Mouse (Mus musculus) stomach, embryonic 16.5 days (tissue): ENCODE results near the gene Hoga1. TPM values are rescaled to one million over a fixed set of nuclear protein-coding genes. Genes with fewer than 3 reads are reported as not detected.
"Not testable (repeated sequence)": the region's sequence is repeated elsewhere in the genome, so short reads cannot be mapped to it uniquely, and the experiment has no call there.

Experiments used
- ATAC-seq: fragments of 200-750 bp; cut with Nextera tagmentation; 2 replicates; pipeline ENCODE4 v1.8.0; 2017; ENCODE audit warnings: moderate number of reproducible peaks, moderate TSS enrichment; ENCODE audit not compliant: insufficient read depth, low FRiP score
- H3K27ac ChIP-seq: fragments of 300-500 bp; sonication (generic); 2 replicates; pipeline ENCODE4 v1.5.1; 2014; ENCODE audit warnings: low read length
- H3K27me3 ChIP-seq: fragments of 300-500 bp; sonication (generic); 2 replicates; pipeline ENCODE4 v1.6.1; 2014; ENCODE audit warnings: low read length, control low read depth, mixed read lengths; ENCODE audit not compliant: control insufficient read depth, insufficient read depth
- H3K36me3 ChIP-seq: fragments of 300-500 bp; sonication (generic); 2 replicates; pipeline ENCODE4 v1.6.1; 2014; ENCODE audit warnings: low read length; ENCODE audit not compliant: control insufficient read depth, insufficient read depth
- H3K4me1 ChIP-seq: fragments of 300-500 bp; sonication (generic); 2 replicates; pipeline ENCODE4 v1.6.1; 2014; ENCODE audit warnings: low read length, control low read depth, mixed read lengths; ENCODE audit not compliant: control insufficient read depth, insufficient read depth
- H3K4me2 ChIP-seq: fragments of 300-500 bp; sonication (generic); 2 replicates; pipeline ENCODE4 v1.6.1; 2014; ENCODE audit warnings: low read depth, low read length, mixed read lengths
- H3K4me3 ChIP-seq: fragments of 300-500 bp; sonication (generic); replicated peaks from 2 replicates; pipeline ENCODE4 v1.5.1; 2014; ENCODE audit warnings: mild to moderate bottlenecking, low read length
- H3K9ac ChIP-seq: fragments of 300-500 bp; sonication (generic); 2 replicates; pipeline ENCODE4 v1.6.1; 2014; ENCODE audit warnings: low read length
- H3K9me3 ChIP-seq: fragments of 300-500 bp; sonication (generic); replicated peaks from 2 replicates; pipeline ENCODE4 v1.6.1; 2016; ENCODE audit warnings: low read length, control low read depth; ENCODE audit not compliant: control insufficient read depth
- WGBS: fragments of 180-500 bp; shearing (Covaris S2); extraction: QIAGEN DNeasy Blood & Tissue Kit; methylation state at CpG from one replicate; pipeline ENCODE4 v1.1.7; 2014; 5-methylcytosine and 5-hydroxymethylcytosine counted together
- polyA plus RNA-seq: library from polyadenylated mRNA; unstranded; fragments of >200 nt; fragmentation: Nextera tagmentation; extraction: Ambion mirVana; gene quantifications from 2 replicates; pipeline ENCODE4 v1.2.1, GENCODE M21; 2015

The Hoga1 gene
- polyA plus RNA-seq, 1 experiment from 2014 or later = 3.6 TPM

GRCm38 (mm10) chr19:42072802-42073201 is 27.4 kb downstream of the Hoga1 start:
- WGBS = 70% methylated on average over 7 of the region's 7 CpGs
- Histone ChIP-seq H3K27me3 (no peaks in the 10 kb centered on the region), H3K4me1 (no peaks in the 10 kb centered on the region), H3K36me3 (no peaks in the 10 kb centered on the region), H3K9me3 (no peaks in the 10 kb centered on the region), H3K27ac (no peak overlapping the region), H3K9ac (no peak overlapping the region), H3K4me3 (no peak overlapping the region), H3K4me2 (no peak overlapping the region)
- no peak for ATAC-seq

- H3K27me3 ChIP-seq = no peaks in the 10 kb centered on the region
- no peak overlapping the region for H3K4me2 ChIP-seq
- no peak overlapping the region for H3K9ac ChIP-seq
- H3K27ac ChIP-seq = no peak overlapping the region
- no peaks in the 10 kb centered on the region for H3K9me3 ChIP-seq
- no peaks in the 10 kb centered on the region for H3K36me3 ChIP-seq
- no peak for ATAC-seq
- H3K4me1 ChIP-seq = no peaks in the 10 kb centered on the region
- 80% methylated on average over 2 of the region's 2 CpGs for WGBS
- H3K4me3 ChIP-seq = no peak overlapping the region
These were observed 29.6 kb downstream of the Hoga1 start for GRCm38 (mm10) chr19:42075051-42075450.

- no peaks in the 10 kb centered on the region for H3K4me1 ChIP-seq
- H3K27me3 ChIP-seq = no peaks in the 10 kb centered on the region
- H3K9me3 ChIP-seq = no peaks in the 10 kb centered on the region
- H3K36me3 ChIP-seq = no peaks in the 10 kb centered on the region
- H3K4me2 ChIP-seq = no peak overlapping the region
- no peak for ATAC-seq
- no peak overlapping the region for H3K9ac ChIP-seq
- WGBS = 90% methylated on average over 16 of the region's 16 CpGs
- no peak overlapping the region for H3K4me3 ChIP-seq
- no peak overlapping the region for H3K27ac ChIP-seq
These were observed 30.6 kb downstream of the Hoga1 start for GRCm38 (mm10) chr19:42075992-42076391.

- Histone ChIP-seq H3K27me3 (no peaks in the 10 kb centered on the region), H3K27ac (no peak overlapping the region), H3K9me3 (no peaks in the 10 kb centered on the region), H3K4me1 (no peaks in the 10 kb centered on the region), H3K4me2 (no peak overlapping the region), H3K4me3 (no peak overlapping the region), H3K36me3 (no peaks in the 10 kb centered on the region), H3K9ac (no peak overlapping the region)
- ATAC-seq = no peak
- 91% methylated on average over 8 of the region's 8 CpGs for WGBS
These were observed 33.2 kb downstream of the Hoga1 start for GRCm38 (mm10) chr19:42078566-42078965.

GRCm38 (mm10) chr19:42079006-42079405 is 33.6 kb downstream of the Hoga1 start:
- Histone ChIP-seq H3K27me3 (no peaks in the 10 kb centered on the region), H3K4me3 (no peak overlapping the region), H3K9me3 (no peaks in the 10 kb centered on the region), H3K27ac (no peak overlapping the region), H3K9ac (no peak overlapping the region), H3K4me1 (no peaks in the 10 kb centered on the region), H3K4me2 (no peak overlapping the region), H3K36me3 (no peaks in the 10 kb centered on the region)
- WGBS = 92% methylated on average over 12 of the region's 12 CpGs
- no peak for ATAC-seq

- ATAC-seq = no peak
- H3K27ac ChIP-seq = no peak overlapping the region
- H3K9ac ChIP-seq = no peak overlapping the region
- H3K9me3 ChIP-seq = no peaks in the 10 kb centered on the region
- 67% methylated on average over 5 of the region's 5 CpGs for WGBS
- H3K4me3 ChIP-seq = no peak overlapping the region
- H3K4me2 ChIP-seq = no peak overlapping the region
- no peaks in the 10 kb centered on the region for H3K36me3 ChIP-seq
- H3K4me1 ChIP-seq = no peaks in the 10 kb centered on the region
- H3K27me3 ChIP-seq = no peaks in the 10 kb centered on the region
These were observed 34.5 kb downstream of the Hoga1 start for GRCm38 (mm10) chr19:42079950-42080349.

- Histone ChIP-seq H3K4me3 (no peak overlapping the region), H3K36me3 (no peaks in the 10 kb centered on the region), H3K9me3 (no peaks in the 10 kb centered on the region), H3K4me1 (0 out of 2 replicates have a peak, but pooled peaks cover 1% of the 10 kb centered on the region), H3K9ac (no peak overlapping the region), H3K27me3 (no peaks in the 10 kb centered on the region), H3K27ac (no peak overlapping the region), H3K4me2 (no peak overlapping the region)
- no peak for ATAC-seq
- 79% methylated on average over 11 of the region's 11 CpGs for WGBS
These were observed 35.1 kb downstream of the Hoga1 start for GRCm38 (mm10) chr19:42080469-42080868.

- not testable (repeated sequence) for H3K36me3 ChIP-seq, H3K4me3 ChIP-seq, H3K4me2 ChIP-seq, H3K4me1 ChIP-seq, H3K9ac ChIP-seq, H3K27ac ChIP-seq, ATAC-seq, H3K27me3 ChIP-seq, H3K9me3 ChIP-seq
- 85% methylated on average over 5 of the region's 5 CpGs for WGBS
These were observed 36.2 kb downstream of the Hoga1 start for GRCm38 (mm10) chr19:42081613-42082012.

GRCm38 (mm10) chr19:42085690-42086089 is 40.3 kb downstream of the Hoga1 start:
- Histone ChIP-seq H3K27ac (no peak overlapping the region), H3K9me3 (no peaks in the 10 kb centered on the region), H3K36me3 (no peaks in the 10 kb centered on the region), H3K4me3 (peak overlapping the region; percentile 73), H3K4me1 (peaks cover 13% of the 10 kb centered on the region), H3K4me2 (peak overlapping the region; percentile 93), H3K27me3 (no peaks in the 10 kb centered on the region), H3K9ac (peak overlapping the region; percentile 76)
- no peak for ATAC-seq
- WGBS = 9% methylated on average over 10 of the region's 10 CpGs

GRCm38 (mm10) chr19:42086166-42086565 is 40.8 kb downstream of the Hoga1 start, which contains the start of gene Morn4:
Gene Morn4 (minus strand): TSS chr19:42086357.
- H3K9me3 ChIP-seq = no peaks in the 10 kb centered on the region
- peaks cover 15% of the 10 kb centered on the region for H3K4me1 ChIP-seq
- peak within 1 kb of the TSS; percentile 73 for H3K4me3 ChIP-seq
- H3K27me3 ChIP-seq = no peaks in the 10 kb centered on the region
- ATAC-seq = peak; percentile 45; the same call in 1 of the 2 replicates
- H3K36me3 ChIP-seq = no peaks in the 10 kb centered on the region
- peak within 1 kb of the TSS; percentile 93 for H3K4me2 ChIP-seq
- peak within 1 kb of the TSS; percentile 76 for H3K9ac ChIP-seq
- under 1% methylated on average over 21 of the region's 21 CpGs for WGBS
- H3K27ac ChIP-seq = no peak within 1 kb of the TSS
